Mouse (Mus musculus) embryo, embryonic 11 days (tissue): ENCODE data around the gene Gm20431.

Experiments
- DNase-seq: peaks from one replicate; pipeline ENCODE4 v3.0.0-alpha.2; 2015

Gene Gm20431

GRCm38 (mm10) chr2:167688498-167689451 lies 27.5 kb upstream of the Gm20431 start, which contains the start of gene Cebpb:
Gene Cebpb (plus strand): TSS chr2:167688915.
- DNase-seq: peak; percentile 82

- peak; percentile 26 for DNase-seq
These were observed 26.8 kb upstream of the Gm20431 start for GRCm38 (mm10) chr2:167688126-167688497.

GRCm38 (mm10) chr2:167687651-167688101 lies 26.4 kb upstream of the Gm20431 start:
- no peak for DNase-seq

GRCm38 (mm10) chr2:167687250-167687586 lies 25.9 kb upstream of the Gm20431 start:
- no peak for DNase-seq

- no peak for DNase-seq
These were observed 25.3 kb upstream of the Gm20431 start for GRCm38 (mm10) chr2:167686382-167687249.

GRCm38 (mm10) chr2:167685865-167686264 lies 24.6 kb upstream of the Gm20431 start:
- no peak for DNase-seq

GRCm38 (mm10) chr2:167685137-167685536 lies 23.8 kb upstream of the Gm20431 start:
- DNase-seq: peak; percentile 91

GRCm38 (mm10) chr2:167683721-167684120 lies 22.4 kb upstream of the Gm20431 start:
- DNase-seq: no peak

- DNase-seq: peak; percentile 59
These were observed 19.4 kb upstream of the Gm20431 start for GRCm38 (mm10) chr2:167680657-167681056.

GRCm38 (mm10) chr2:167679902-167680430 lies 18.7 kb upstream of the Gm20431 start:
- DNase-seq: peak; percentile 86

- no peak for DNase-seq
These were observed 17.3 kb upstream of the Gm20431 start for GRCm38 (mm10) chr2:167678600-167678999.

- DNase-seq: peak; percentile 67
These were observed 14.0 kb upstream of the Gm20431 start for GRCm38 (mm10) chr2:167675120-167675909.

- DNase-seq: peak; percentile 46
These were observed 11.0 kb upstream of the Gm20431 start for GRCm38 (mm10) chr2:167672212-167672685.

GRCm38 (mm10) chr2:167671101-167671633 lies 9.9 kb upstream of the Gm20431 start:
- DNase-seq: no peak

- DNase-seq: no peak
These were observed 8.1 kb upstream of the Gm20431 start for GRCm38 (mm10) chr2:167669398-167669797.

GRCm38 (mm10) chr2:167668426-167668825 lies 7.1 kb upstream of the Gm20431 start:
- no peak for DNase-seq

- no peak for DNase-seq
These were observed 4.8 kb upstream of the Gm20431 start for GRCm38 (mm10) chr2:167665972-167666713.

GRCm38 (mm10) chr2:167662713-167663112 lies 1.4 kb upstream of the Gm20431 start:
- no peak for DNase-seq

GRCm38 (mm10) chr2:167660611-167660971 lies 705 bp downstream of the Gm20431 start:
- peak; percentile 57 for DNase-seq

- peak; percentile 24 for DNase-seq
These were observed 1.3 kb downstream of the Gm20431 start for GRCm38 (mm10) chr2:167659847-167660610.
